Mouse (Mus musculus) hindbrain, postnatal 0 days (tissue): Measurements from ENCODE around the gene Rasal2. TPM values are rescaled to one million over a fixed set of nuclear protein-coding genes. Genes with fewer than 3 reads are reported as not detected.

Source experiments
- ATAC-seq: fragments of 200-750 bp; cut with Nextera tagmentation; 2 replicates; pipeline ENCODE4 v1.8.0; 2017; ENCODE audit warnings: mild to moderate bottlenecking, moderate TSS enrichment, moderate library complexity
- DNase-seq: peaks from one replicate; pipeline ENCODE4 v3.0.0-alpha.2; 2015; ENCODE audit warnings: low spot score
- H3K27ac ChIP-seq: fragments of 300-500 bp; sonication (generic); 2 replicates; pipeline ENCODE4 v1.5.1; 2014; ENCODE audit warnings: mild to moderate bottlenecking
- H3K27me3 ChIP-seq: fragments of 300-500 bp; sonication (generic); 2 replicates; pipeline ENCODE4 v1.6.1; 2014; ENCODE audit warnings: low read length, mixed read lengths; ENCODE audit not compliant: insufficient read depth
- H3K36me3 ChIP-seq: fragments of 300-500 bp; sonication (generic); 2 replicates; pipeline ENCODE4 v1.6.1; 2014; ENCODE audit warnings: low read length, mixed read lengths; ENCODE audit not compliant: insufficient read depth
- H3K4me1 ChIP-seq: fragments of 300-500 bp; sonication (generic); 2 replicates; pipeline ENCODE4 v1.6.1; 2014; ENCODE audit warnings: antibody characterized with exemption, low read length, mixed read lengths; ENCODE audit not compliant: insufficient read depth
- H3K4me2 ChIP-seq: fragments of 300-500 bp; sonication (generic); 2 replicates; pipeline ENCODE4 v1.6.1; 2014; ENCODE audit warnings: low read depth, mild to moderate bottlenecking, low read length, moderate library complexity, mixed read lengths
- H3K4me3 ChIP-seq: fragments of 300-500 bp; sonication (generic); 2 replicates; pipeline ENCODE4 v1.5.1; 2014; ENCODE audit warnings: low read length
- H3K9ac ChIP-seq: fragments of 300-500 bp; sonication (generic); replicated peaks from 2 replicates; pipeline ENCODE4 v1.6.1; 2014; ENCODE audit warnings: mild to moderate bottlenecking, low read length, moderate library complexity, mixed read lengths
- H3K9me3 ChIP-seq: fragments of 300-500 bp; sonication (generic); 2 replicates; pipeline ENCODE4 v1.6.1; 2016; ENCODE audit warnings: low read length, mixed read lengths
- CTCF ChIP-seq: IDR thresholded peaks from 2 replicates; pipeline ENCODE4 v1.5.1; 2016; ENCODE audit warnings: antibody characterized with exemption, control low read depth, low read depth
- WGBS: fragments of 180-500 bp; shearing (Covaris S2); extraction: QIAGEN DNeasy Blood & Tissue Kit; methylation state at CpG from one replicate; pipeline ENCODE4 v1.1.7; 2014; 5-methylcytosine and 5-hydroxymethylcytosine counted together
- polyA plus RNA-seq: library from polyadenylated mRNA; unstranded; fragments of >200 nt; fragmentation: Nextera tagmentation; extraction: Ambion mirVana; gene quantifications from 2 replicates; pipeline ENCODE4 v1.2.1, GENCODE M21; 2015
- total RNA-seq: library from RNA; depleted of rRNA; stranded (reverse); fragments of >200 nt; gene quantifications from 2 replicates; pipeline ENCODE4 v1.2.3, GENCODE M21; 2014

Gene Rasal2
- total and polyA plus RNA-seq, 2 experiments from 2014 or later: 31.3 to 37.0 TPM

GRCm38 (mm10) chr1:157178988-157179764 lies 233.2 kb downstream of the Rasal2 start:
- Histone ChIP-seq H3K4me3 (peak overlapping the region; percentile 11; the same call in 1 of the 2 replicates), H3K9me3 (no peaks in the 10 kb centered on the region), H3K27ac (no peak overlapping the region), H3K4me1 (peaks cover 5% of the 10 kb centered on the region), H3K4me2 (peak overlapping the region; percentile 30), H3K9ac (no peak overlapping the region), H3K27me3 (no peaks in the 10 kb centered on the region), H3K36me3 (peaks cover 7% of the 10 kb centered on the region)
- no peak for ATAC-seq
- WGBS: 28% methylated on average over 9 of the region's 9 CpGs
- TF ChIP-seq CTCF: no peak
- DNase-seq: peak; percentile 11

GRCm38 (mm10) chr1:157169292-157169691 lies 243.1 kb downstream of the Rasal2 start:
- no peak for DNase-seq

GRCm38 (mm10) chr1:157168891-157169290 lies 243.5 kb downstream of the Rasal2 start:
- no peak for TF ChIP-seq CTCF
- H3K9me3 ChIP-seq: no peaks in the 10 kb centered on the region
- no peak overlapping the region for H3K4me3 ChIP-seq
- ATAC-seq (no peak), DNase-seq (no peak)
- H3K36me3 ChIP-seq: no peaks in the 10 kb centered on the region; the same call in 1 of the 2 replicates
- H3K4me1 ChIP-seq: no peaks in the 10 kb centered on the region
- 87% methylated on average over 7 of the region's 7 CpGs for WGBS
- no peak overlapping the region for H3K4me2 ChIP-seq
- H3K27me3 ChIP-seq: no peaks in the 10 kb centered on the region
- no peak overlapping the region for H3K27ac ChIP-seq
- no peak overlapping the region for H3K9ac ChIP-seq

More at GRCm38 (mm10) chr1:157169292-157169691, 243.1 kb downstream of the Rasal2 start:
- no peak overlapping the region for H3K4me3 ChIP-seq
- H3K9ac ChIP-seq: no peak overlapping the region
- no peaks in the 10 kb centered on the region for H3K27me3 ChIP-seq
- H3K4me2 ChIP-seq: no peak overlapping the region
- TF ChIP-seq CTCF: no peak
- no peak overlapping the region for H3K27ac ChIP-seq
- no peaks in the 10 kb centered on the region for H3K9me3 ChIP-seq
- ATAC-seq: no peak
- WGBS: 78% methylated on average over 8 of the region's 8 CpGs
- no peaks in the 10 kb centered on the region for H3K36me3 ChIP-seq
- H3K4me1 ChIP-seq: no peaks in the 10 kb centered on the region

GRCm38 (mm10) chr1:157153781-157154180 lies 258.6 kb downstream of the Rasal2 start:
- Histone ChIP-seq H3K9ac (no peak overlapping the region), H3K4me2 (no peak overlapping the region), H3K9me3 (no peaks in the 10 kb centered on the region), H3K36me3 (peaks cover 12% of the 10 kb centered on the region; the same call in 1 of the 2 replicates), H3K27ac (no peak overlapping the region), H3K27me3 (no peaks in the 10 kb centered on the region), H3K4me1 (no peaks in the 10 kb centered on the region), H3K4me3 (no peak overlapping the region)
- no peak for DNase-seq
- ATAC-seq: no peak
- TF ChIP-seq CTCF: no peak

GRCm38 (mm10) chr1:157150107-157150506 lies 262.3 kb downstream of the Rasal2 start:
- H3K4me3 ChIP-seq: no peak overlapping the region
- DNase-seq (no peak), ATAC-seq (no peak)
- peaks cover 5% of the 10 kb centered on the region; the same call in 1 of the 2 replicates for H3K36me3 ChIP-seq
- no peak overlapping the region for H3K4me2 ChIP-seq
- no peaks in the 10 kb centered on the region for H3K9me3 ChIP-seq
- WGBS: 79% methylated on average over 1 of the region's 1 CpGs
- H3K27ac ChIP-seq: no peak overlapping the region
- no peak for TF ChIP-seq CTCF
- no peaks in the 10 kb centered on the region for H3K27me3 ChIP-seq
- H3K4me1 ChIP-seq: no peaks in the 10 kb centered on the region
- H3K9ac ChIP-seq: no peak overlapping the region

GRCm38 (mm10) chr1:157144621-157145020 lies 267.8 kb downstream of the Rasal2 start:
- TF ChIP-seq CTCF: no peak

More at GRCm38 (mm10) chr1:157144621-157145020, 267.8 kb downstream of the Rasal2 start:
- H3K36me3 ChIP-seq: peaks cover 15% of the 10 kb centered on the region; the same call in 1 of the 2 replicates
- no peaks in the 10 kb centered on the region for H3K9me3 ChIP-seq
- H3K27ac ChIP-seq: no peak overlapping the region
- no peak overlapping the region for H3K4me3 ChIP-seq
- no peaks in the 10 kb centered on the region; the same call in 1 of the 2 replicates for H3K4me1 ChIP-seq
- WGBS: 66% methylated on average over 3 of the region's 3 CpGs
- DNase-seq (no peak), ATAC-seq (no peak)
- no peak overlapping the region for H3K9ac ChIP-seq
- H3K27me3 ChIP-seq: no peaks in the 10 kb centered on the region
- no peak overlapping the region for H3K4me2 ChIP-seq
